Mouse (Mus musculus): Measurements from ENCODE around the gene Daam1. TPM values are rescaled to one million over a fixed set of nuclear protein-coding genes. Genes with fewer than 3 reads are reported as not detected.
A peak's percentile ranks its signal among the peaks of the same experiment; 100 is the strongest.

Gene Daam1
- polyA plus RNA-seq, 1 experiment = 2.2 TPM

DNA sequence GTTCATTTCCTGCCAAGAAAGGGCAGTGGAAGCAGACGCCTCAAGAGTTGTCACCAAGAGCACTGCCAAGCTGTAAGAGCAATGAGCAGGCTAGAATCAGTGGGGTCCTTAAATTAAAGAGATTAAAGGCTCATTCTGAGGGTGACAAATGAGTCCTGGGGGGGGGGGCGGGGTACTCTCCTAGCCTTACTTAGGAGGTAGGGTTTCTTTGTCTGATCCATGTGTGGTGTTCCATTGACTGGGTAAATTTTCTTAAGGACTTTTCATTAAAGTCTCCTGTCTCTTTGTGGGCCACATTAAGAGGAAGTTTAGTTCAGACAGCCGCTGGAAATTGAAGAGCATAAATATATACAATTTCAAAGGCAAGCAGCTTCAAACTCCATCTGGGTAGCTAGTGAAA lies 138.1 kb downstream of the Daam1 start:
- WGBS = 38% methylated on average over 3 of the region's 3 CpGs
- Histone ChIP-seq H3K4me3 (ENCODE audit: extremely low read depth, insufficient read depth, insufficient read length) (no peak overlapping the region), H3K36me3 (ENCODE audit: control insufficient read depth, insufficient read depth, low read length) (no peaks in the 10 kb centered on the region), H3K27me3 (ENCODE audit: control insufficient read depth, insufficient read depth, low read length) (no peaks in the 10 kb centered on the region), H3K27ac (ENCODE audit: insufficient read depth, low read length) (no peak overlapping the region), H3K4me1 (ENCODE audit: control insufficient read depth, insufficient read depth, insufficient read length) (no peaks in the 10 kb centered on the region)
- no peak for DNase-seq (ENCODE audit: low read depth in 1 of 2, low spot score in 2 of 2)
- no peak for TF ChIP-seq POLR2A (IDR thresholded peaks at IDR 0.05; ENCODE audit: low read depth, low read length)
- no peak for TF ChIP-seq CTCF (IDR thresholded peaks at IDR 0.05; ENCODE audit: extremely low read depth, insufficient read depth, insufficient read length, insufficient replicate concordance)

DNA sequence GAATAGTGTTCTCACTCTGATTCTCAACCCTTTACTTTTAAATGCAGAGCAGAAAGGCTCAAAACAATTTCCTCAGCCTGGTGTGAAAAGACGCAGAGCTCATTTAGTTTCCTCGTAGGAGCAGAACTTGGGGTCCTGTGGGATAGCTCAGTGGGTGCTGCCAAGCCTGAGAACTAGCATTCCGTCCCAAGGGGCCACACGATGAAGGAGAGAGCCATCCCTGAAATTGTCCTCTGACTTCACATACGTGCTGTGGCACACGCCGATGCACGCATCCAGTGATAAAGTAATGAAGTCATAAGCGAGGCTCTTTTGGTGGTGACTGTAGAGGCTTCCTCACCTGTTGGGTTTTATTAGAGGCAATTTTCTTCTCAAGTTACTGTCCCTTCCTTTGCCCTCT lies 138.6 kb downstream of the Daam1 start:
- DNase-seq (ENCODE audit: low read depth in 1 of 2, low spot score in 2 of 2) = no peak
- Histone ChIP-seq H3K27ac (ENCODE audit: insufficient read depth, low read length) (no peak overlapping the region), H3K4me3 (ENCODE audit: extremely low read depth, insufficient read depth, insufficient read length) (no peak overlapping the region), H3K27me3 (ENCODE audit: control insufficient read depth, insufficient read depth, low read length) (no peaks in the 10 kb centered on the region), H3K36me3 (ENCODE audit: control insufficient read depth, insufficient read depth, low read length) (no peaks in the 10 kb centered on the region), H3K4me1 (ENCODE audit: control insufficient read depth, insufficient read depth, insufficient read length) (no peaks in the 10 kb centered on the region)
- TF ChIP-seq POLR2A (IDR thresholded peaks at IDR 0.05; ENCODE audit: low read depth, low read length) = no peak
- TF ChIP-seq CTCF (IDR thresholded peaks at IDR 0.05; ENCODE audit: extremely low read depth, insufficient read depth, insufficient read length, insufficient replicate concordance) = no peak
- WGBS = 92% methylated on average over 9 of the region's 9 CpGs

DNA sequence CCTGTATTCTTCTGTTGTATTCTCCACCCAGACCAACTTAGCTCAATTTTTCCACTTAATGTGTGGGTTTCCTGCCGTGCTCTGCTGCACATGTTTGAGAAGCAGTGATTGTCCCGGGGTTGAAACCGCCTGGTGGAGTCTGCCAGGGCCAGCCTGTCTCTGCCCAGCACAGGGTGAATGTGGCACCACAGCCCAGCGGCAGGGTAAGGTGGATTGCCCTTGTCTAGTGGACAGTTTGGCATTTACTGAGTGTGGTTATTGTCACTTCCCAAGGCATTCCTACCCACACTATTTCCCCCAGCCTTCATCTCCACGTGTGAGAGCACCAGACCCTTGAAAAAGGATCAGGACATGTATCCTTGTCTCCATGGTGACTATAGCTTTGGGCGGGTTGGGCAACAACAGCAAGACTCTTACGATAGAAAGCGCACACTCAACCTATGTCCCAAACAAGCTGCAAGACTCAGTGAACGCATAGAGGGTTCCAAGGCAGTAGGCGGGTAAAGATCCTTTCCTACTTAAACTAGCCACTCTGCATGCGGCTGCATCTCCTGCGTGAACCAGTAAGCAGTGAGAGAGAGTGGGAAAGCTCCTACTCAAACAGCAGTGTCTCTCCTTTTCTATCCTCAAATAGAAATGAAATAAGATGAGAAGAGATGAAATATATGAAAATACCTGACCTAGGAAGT lies 139.2 kb downstream of the Daam1 start:
- TF ChIP-seq POLR2A (IDR thresholded peaks at IDR 0.05; ENCODE audit: low read depth, low read length) = no peak
- TF ChIP-seq CTCF (IDR thresholded peaks at IDR 0.05; ENCODE audit: extremely low read depth, insufficient read depth, insufficient read length, insufficient replicate concordance) = no peak

DNA sequence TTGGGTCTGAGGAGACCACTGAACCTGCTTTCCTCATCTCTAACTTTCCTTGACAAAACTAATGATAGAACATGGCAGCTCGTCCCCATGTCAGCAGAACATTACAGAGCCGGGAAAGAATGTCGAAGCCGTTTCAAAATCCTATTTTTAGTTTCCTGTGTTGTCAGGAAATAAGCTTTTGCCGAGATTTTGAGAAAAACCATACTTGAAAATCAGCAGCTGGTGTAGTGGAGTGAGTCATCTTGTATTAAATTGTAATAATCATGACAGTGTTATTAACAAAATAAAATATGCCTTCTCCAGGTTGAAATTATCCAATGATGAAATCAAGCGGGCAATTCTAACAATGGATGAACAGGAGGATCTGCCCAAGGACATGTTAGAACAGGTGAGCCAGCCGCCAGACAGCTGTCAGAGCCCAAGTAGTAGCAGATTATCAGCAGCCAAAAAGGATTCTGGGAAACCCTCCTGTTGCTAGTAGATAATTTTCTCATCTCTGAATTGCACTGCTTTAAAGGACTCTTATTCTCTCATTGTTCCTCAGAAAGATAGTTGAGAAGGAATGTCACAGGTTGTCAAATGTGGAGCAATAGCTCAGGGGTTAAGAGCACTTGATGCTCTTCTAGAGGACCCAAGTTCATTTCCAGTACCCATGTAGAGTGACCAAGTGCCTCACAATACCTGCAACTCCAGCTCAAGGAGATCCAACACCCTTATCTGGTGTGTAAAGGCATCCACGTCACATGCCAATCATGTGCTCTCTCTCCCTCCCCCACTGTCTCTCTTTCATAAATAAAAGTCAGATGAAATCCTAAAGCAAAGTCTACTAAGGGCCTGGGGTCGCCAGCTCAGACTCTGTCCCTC lies 140.1 kb downstream of the Daam1 start:
- Histone ChIP-seq H3K36me3 (ENCODE audit: control insufficient read depth, insufficient read depth, low read length) (no peaks in the 10 kb centered on the region), H3K27me3 (ENCODE audit: control insufficient read depth, insufficient read depth, low read length) (no peaks in the 10 kb centered on the region), H3K4me3 (ENCODE audit: extremely low read depth, insufficient read depth, insufficient read length) (no peak overlapping the region), H3K4me1 (ENCODE audit: control insufficient read depth, insufficient read depth, insufficient read length) (no peaks in the 10 kb centered on the region), H3K27ac (ENCODE audit: insufficient read depth, low read length) (peak overlapping the region; percentile 48; the same call in 1 of the 2 replicates)
- WGBS = 78% methylated on average over 9 of the region's 9 CpGs
- no peak for DNase-seq (ENCODE audit: low read depth in 1 of 2, low spot score in 2 of 2)
- TF ChIP-seq POLR2A (IDR thresholded peaks at IDR 0.05; ENCODE audit: low read depth, low read length) = no peak

More for the DNA sequence above, 139.2 kb downstream of the Daam1 start:
- Histone ChIP-seq H3K4me1 (ENCODE audit: control insufficient read depth, insufficient read depth, insufficient read length) (no peaks in the 10 kb centered on the region), H3K4me3 (ENCODE audit: extremely low read depth, insufficient read depth, insufficient read length) (no peak overlapping the region), H3K27me3 (ENCODE audit: control insufficient read depth, insufficient read depth, low read length) (no peaks in the 10 kb centered on the region), H3K36me3 (ENCODE audit: control insufficient read depth, insufficient read depth, low read length) (no peaks in the 10 kb centered on the region), H3K27ac (ENCODE audit: insufficient read depth, low read length) (no peak overlapping the region)
- DNase-seq (ENCODE audit: low read depth in 1 of 2, low spot score in 2 of 2) = no peak
- 82% methylated on average over 12 of the region's 12 CpGs for WGBS

DNA sequence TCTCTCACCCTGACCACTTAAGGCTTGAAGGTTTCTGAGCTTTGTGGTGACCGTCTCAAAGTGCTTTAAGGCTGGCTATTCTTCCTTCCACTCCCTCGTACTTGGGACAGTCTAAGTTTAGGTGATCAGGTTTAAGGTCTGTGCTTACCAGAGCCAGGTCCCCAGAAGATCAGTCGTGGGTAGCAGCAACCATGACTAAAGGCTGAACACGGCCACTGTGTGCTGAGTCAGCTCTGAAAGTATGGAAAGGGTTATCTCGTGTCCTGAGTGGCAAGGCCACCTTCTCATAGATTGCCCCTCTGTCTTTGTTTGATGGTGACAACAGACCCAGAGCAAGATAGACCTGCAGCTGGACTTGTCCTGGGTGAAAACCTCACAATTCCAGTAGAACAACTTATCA lies 141.2 kb downstream of the Daam1 start:
- H3K36me3 ChIP-seq (ENCODE audit: control insufficient read depth, insufficient read depth, low read length) = no peaks in the 10 kb centered on the region
- 82% methylated on average over 5 of the region's 5 CpGs for WGBS
- DNase-seq (ENCODE audit: low read depth in 1 of 2, low spot score in 2 of 2) = no peak
- H3K4me3 ChIP-seq (ENCODE audit: extremely low read depth, insufficient read depth, insufficient read length) = no peak overlapping the region
- no peaks in the 10 kb centered on the region for H3K27me3 ChIP-seq (ENCODE audit: control insufficient read depth, insufficient read depth, low read length)
- no peak overlapping the region for H3K27ac ChIP-seq (ENCODE audit: insufficient read depth, low read length)
- no peaks in the 10 kb centered on the region for H3K4me1 ChIP-seq (ENCODE audit: control insufficient read depth, insufficient read depth, insufficient read length)
- TF ChIP-seq POLR2A (IDR thresholded peaks at IDR 0.05; ENCODE audit: low read depth, low read length) = no peak
- no peak for TF ChIP-seq CTCF (IDR thresholded peaks at IDR 0.05; ENCODE audit: extremely low read depth, insufficient read depth, insufficient read length, insufficient replicate concordance)

DNA sequence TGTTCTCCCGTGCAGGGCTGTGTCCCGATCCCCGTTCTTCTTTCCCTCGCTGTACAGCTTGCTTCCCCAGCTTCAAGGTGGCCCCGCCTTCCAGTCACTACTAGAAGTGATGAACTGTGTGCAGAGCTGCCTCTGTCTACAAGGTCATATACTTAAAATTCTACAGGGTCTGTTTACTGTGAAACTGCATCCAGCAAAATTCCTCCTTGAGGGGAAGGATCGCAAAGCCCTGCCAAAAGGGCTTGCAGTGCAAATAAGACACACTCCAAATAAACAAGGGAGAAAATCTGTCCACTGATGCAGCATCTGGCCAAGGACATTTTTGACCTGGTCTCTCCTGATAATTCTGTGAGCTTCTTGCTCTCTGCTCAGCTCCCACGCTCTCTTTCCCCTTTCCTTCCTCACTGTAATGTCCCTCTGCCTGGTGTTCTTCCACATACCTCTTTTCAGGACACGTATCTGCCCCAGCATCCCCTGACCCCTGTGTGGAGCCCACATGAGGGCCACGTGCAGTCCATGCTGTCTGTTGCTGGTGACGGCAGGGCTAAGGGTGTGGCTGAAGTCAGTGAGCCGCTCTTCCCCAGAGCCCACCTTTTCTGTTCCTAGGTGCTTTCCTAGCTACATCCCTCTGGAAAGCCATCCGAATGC lies 141.9 kb downstream of the Daam1 start:
- H3K27me3 ChIP-seq (ENCODE audit: control insufficient read depth, insufficient read depth, low read length) = no peaks in the 10 kb centered on the region
- no peaks in the 10 kb centered on the region for H3K4me1 ChIP-seq (ENCODE audit: control insufficient read depth, insufficient read depth, insufficient read length)
- no peaks in the 10 kb centered on the region for H3K36me3 ChIP-seq (ENCODE audit: control insufficient read depth, insufficient read depth, low read length)
- TF ChIP-seq POLR2A (IDR thresholded peaks at IDR 0.05; ENCODE audit: low read depth, low read length) (no peak), CTCF (IDR thresholded peaks at IDR 0.05; ENCODE audit: extremely low read depth, insufficient read depth, insufficient read length, insufficient replicate concordance) (no peak)
- no peak overlapping the region for H3K4me3 ChIP-seq (ENCODE audit: extremely low read depth, insufficient read depth, insufficient read length)
- WGBS = 94% methylated on average over 12 of the region's 12 CpGs
- no peak for DNase-seq (ENCODE audit: low read depth in 1 of 2, low spot score in 2 of 2)
- H3K27ac ChIP-seq (ENCODE audit: insufficient read depth, low read length) = no peak overlapping the region

Data from spleen, adult 2 months (tissue).